Mouse (Mus musculus) embryonic facial prominence, embryonic 14.5 days (tissue): ENCODE data around the gene Hoxa4. TPM values are rescaled to one million over a fixed set of nuclear protein-coding genes. Genes with fewer than 3 reads are reported as not detected.

Experiments used
- ATAC-seq: fragments of 200-750 bp; cut with Nextera tagmentation; 2 replicates; pipeline ENCODE4 v1.8.0; 2017; ENCODE audit warnings: low read depth, moderate number of reproducible peaks, moderate TSS enrichment
- DNase-seq: peaks from one replicate; pipeline ENCODE4 v3.0.0-alpha.2; 2015; ENCODE audit warnings: low spot score
- H3K27ac ChIP-seq: fragments of 300-500 bp; sonication (generic); replicated peaks from 2 replicates; pipeline ENCODE4 v1.5.1; 2014; ENCODE audit warnings: low read depth, mild to moderate bottlenecking, low read length, moderate library complexity
- H3K27me3 ChIP-seq: fragments of 300-500 bp; sonication (generic); replicated peaks from 2 replicates; pipeline ENCODE4 v1.6.1; 2014; ENCODE audit warnings: low read length; ENCODE audit not compliant: control insufficient read depth, insufficient read depth
- H3K36me3 ChIP-seq: fragments of 300-500 bp; sonication (generic); 2 replicates; pipeline ENCODE4 v1.6.1; 2014; ENCODE audit warnings: low read length, mixed read lengths; ENCODE audit not compliant: control insufficient read depth, insufficient read depth
- H3K4me1 ChIP-seq: fragments of 300-500 bp; sonication (generic); 2 replicates; pipeline ENCODE4 v1.6.1; 2014; ENCODE audit warnings: antibody characterized with exemption, low read length; ENCODE audit not compliant: control insufficient read depth, insufficient read depth
- H3K4me2 ChIP-seq: fragments of 300-500 bp; sonication (generic); 2 replicates; pipeline ENCODE4 v1.6.1; 2014; ENCODE audit warnings: low read depth, mild to moderate bottlenecking, low read length, moderate library complexity, mixed read lengths
- H3K4me3 ChIP-seq: fragments of 300-500 bp; sonication (generic); 2 replicates; pipeline ENCODE4 v1.5.1; 2014; ENCODE audit warnings: low read depth, mild to moderate bottlenecking, low read length
- H3K9ac ChIP-seq: fragments of 300-500 bp; sonication (generic); 2 replicates; pipeline ENCODE4 v1.6.1; 2014; ENCODE audit warnings: low read depth, mild to moderate bottlenecking, low read length, moderate library complexity, mixed read lengths
- H3K9me3 ChIP-seq: fragments of 300-500 bp; sonication (generic); 2 replicates; pipeline ENCODE4 v1.6.1; 2016; ENCODE audit warnings: low read length; ENCODE audit not compliant: control insufficient read depth
- WGBS: fragments of 180-500 bp; shearing (Covaris S2); extraction: QIAGEN DNeasy Blood & Tissue Kit; methylation state at CpG from one replicate; pipeline ENCODE4 v1.1.7; 2014; 5-methylcytosine and 5-hydroxymethylcytosine counted together
- polyA plus RNA-seq: library from polyadenylated mRNA; unstranded; fragments of >200 nt; fragmentation: Nextera tagmentation; extraction: Ambion mirVana; gene quantifications from 2 replicates; pipeline ENCODE4 v1.2.1, GENCODE M21; 2014

Gene Hoxa4
- polyA plus RNA-seq, 1 experiment from 2014 or later: 1.1 TPM

- Histone ChIP-seq H3K9me3 (no peaks in the 10 kb centered on the region), H3K36me3 (no peaks in the 10 kb centered on the region), H3K27ac (no peak overlapping the region), H3K4me1 (peaks cover 7% of the 10 kb centered on the region; the same call in 1 of the 2 replicates), H3K9ac (no peak overlapping the region), H3K27me3 (peaks cover 100% of the 10 kb centered on the region), H3K4me2 (no peak overlapping the region), H3K4me3 (no peak overlapping the region)
- WGBS: 12% methylated on average over 5 of the region's 5 CpGs
- DNase-seq (no peak), ATAC-seq (no peak)
These were observed 22.7 kb upstream of the Hoxa4 start for GRCm38 (mm10) chr6:52214271-52214670.

GRCm38 (mm10) chr6:52213119-52213986 is 21.8 kb upstream of the Hoxa4 start, which contains the start of the genes Hoxa3 and Gm28308:
Gene Hoxa3 (minus strand): TSS chr6:52213336.
Gene Gm28308 (minus strand): TSS chr6:52213339.
- DNase-seq: no peak
- ATAC-seq: no peak
- Histone ChIP-seq H3K9ac (no peak within 1 kb of the TSS), H3K4me2 (peak within 1 kb of the TSS; percentile 23; the same call in 1 of the 2 replicates), H3K27ac (no peak within 1 kb of the TSS), H3K4me1 (peaks cover 7% of the 10 kb centered on the region; the same call in 1 of the 2 replicates), H3K4me3 (peak within 1 kb of the TSS; percentile 19), H3K9me3 (no peaks in the 10 kb centered on the region), H3K36me3 (no peaks in the 10 kb centered on the region), H3K27me3 (peaks cover 100% of the 10 kb centered on the region)
- 2% methylated on average over 38 of the region's 38 CpGs for WGBS

DNA sequence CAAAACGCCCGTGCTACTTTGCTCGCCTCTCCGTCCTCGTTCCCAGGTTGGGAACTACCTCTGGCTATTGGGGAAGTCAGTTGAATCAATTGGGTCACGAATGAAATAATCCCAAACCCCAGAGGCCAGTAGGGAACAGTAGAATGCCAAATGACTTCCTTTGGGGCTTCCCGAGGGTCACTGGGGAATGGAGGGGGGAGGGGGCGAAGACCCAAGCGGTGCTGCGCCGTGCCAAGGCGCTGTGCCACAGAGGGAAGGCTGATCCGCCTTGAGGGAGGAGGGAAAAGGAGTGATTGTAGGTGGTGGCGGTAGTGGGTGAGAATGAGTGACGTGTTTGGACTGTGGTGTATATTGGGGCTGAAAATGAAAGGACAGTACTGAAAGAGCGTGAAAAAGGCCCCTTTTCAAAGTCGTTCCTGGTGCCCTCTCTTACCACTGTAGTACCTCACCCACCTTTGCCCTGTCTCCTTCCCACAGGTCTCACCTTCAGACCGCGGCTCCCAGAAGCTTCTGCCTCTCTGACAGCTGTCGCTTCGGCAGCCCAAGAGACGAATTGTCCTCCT is 21.1 kb upstream of the Hoxa4 start:
- no peak overlapping the region for H3K9ac ChIP-seq
- peak overlapping the region; percentile 19; the same call in 1 of the 2 replicates for H3K4me3 ChIP-seq
- no peak for ATAC-seq
- peaks cover 100% of the 10 kb centered on the region for H3K27me3 ChIP-seq
- DNase-seq: no peak
- H3K4me2 ChIP-seq: peak overlapping the region; percentile 23; the same call in 1 of the 2 replicates
- H3K9me3 ChIP-seq: no peaks in the 10 kb centered on the region
- H3K27ac ChIP-seq: no peak overlapping the region
- WGBS: 2% methylated on average over 22 of the region's 22 CpGs
- peaks cover 6% of the 10 kb centered on the region; the same call in 1 of the 2 replicates for H3K4me1 ChIP-seq
- no peaks in the 10 kb centered on the region for H3K36me3 ChIP-seq

DNA sequence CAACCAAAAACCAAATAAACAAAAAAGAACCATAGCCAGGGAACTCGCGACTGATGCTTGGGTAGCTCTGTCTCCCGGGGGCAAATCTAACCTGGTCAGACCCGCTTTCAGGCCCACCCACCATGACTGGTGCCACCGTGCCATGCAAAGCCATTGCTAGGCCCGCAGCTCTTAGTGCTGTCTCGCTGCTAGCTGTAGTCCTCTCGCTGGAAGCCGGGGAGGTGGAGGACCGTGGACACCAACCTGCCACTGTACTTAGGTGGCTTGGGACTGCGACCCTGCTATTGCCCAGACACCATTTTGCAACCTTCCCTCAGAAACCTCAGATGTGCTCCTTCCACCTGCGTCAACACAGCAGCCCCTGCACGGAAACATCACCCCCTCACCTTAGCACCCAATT is 20.4 kb upstream of the Hoxa4 start:
- no peak for ATAC-seq
- no peaks in the 10 kb centered on the region for H3K9me3 ChIP-seq
- H3K36me3 ChIP-seq: no peaks in the 10 kb centered on the region
- no peak overlapping the region for H3K4me2 ChIP-seq
- H3K4me1 ChIP-seq: 0 out of 2 replicates have a peak, but pooled peaks cover 2% of the 10 kb centered on the region
- H3K27ac ChIP-seq: no peak overlapping the region
- H3K27me3 ChIP-seq: peaks cover 100% of the 10 kb centered on the region
- H3K9ac ChIP-seq: no peak overlapping the region
- WGBS: 7% methylated on average over 13 of the region's 13 CpGs
- no peak for DNase-seq
- peak overlapping the region; percentile 16 for H3K4me3 ChIP-seq

DNA sequence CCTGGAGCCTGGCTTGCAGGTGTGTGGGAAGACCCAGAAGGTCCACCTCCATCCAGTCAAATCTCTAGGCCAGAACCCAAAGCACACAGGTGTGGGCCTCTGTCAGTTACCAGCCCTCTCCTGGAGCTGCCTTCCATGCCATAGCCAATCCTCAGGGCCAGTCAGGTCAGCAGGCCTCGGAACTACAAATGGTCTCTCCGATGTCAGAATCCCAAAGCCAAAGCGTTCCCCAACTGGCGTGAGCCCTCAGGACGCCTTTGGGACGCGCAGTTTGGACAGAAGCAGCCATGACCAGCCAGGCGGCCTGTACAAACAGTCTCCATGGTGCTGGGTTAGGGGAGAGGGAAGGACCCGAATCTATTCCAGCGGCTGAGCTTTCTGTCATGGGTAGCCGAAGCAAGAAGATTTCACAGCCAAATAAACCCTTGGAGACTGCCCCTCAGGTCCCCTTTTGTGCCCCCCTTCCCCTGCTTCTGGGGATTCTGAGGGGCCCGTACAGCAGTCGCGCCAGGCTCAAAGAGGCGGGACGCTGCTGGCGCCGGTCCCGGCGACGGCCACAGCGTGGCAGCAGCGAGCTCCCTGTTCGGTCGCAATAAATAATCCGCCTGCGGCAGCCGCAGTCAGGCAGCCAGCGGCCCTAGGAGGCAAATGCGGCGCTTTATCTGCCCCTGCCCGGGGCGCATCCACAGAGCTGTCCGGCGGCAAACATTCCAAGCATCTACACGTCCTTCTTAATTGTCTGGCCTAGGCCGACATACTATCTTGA is 19.8 kb upstream of the Hoxa4 start:
- 0 out of 2 replicates have a peak overlapping the region, but pooled peaks have one; percentile 7 for H3K4me2 ChIP-seq
- DNase-seq (peak; percentile 77), ATAC-seq (peak; percentile 69)
- H3K9ac ChIP-seq: no peak overlapping the region
- WGBS: 1% methylated on average over 37 of the region's 37 CpGs
- no peaks in the 10 kb centered on the region for H3K4me1 ChIP-seq
- peaks cover 100% of the 10 kb centered on the region for H3K27me3 ChIP-seq
- no peaks in the 10 kb centered on the region for H3K36me3 ChIP-seq
- no peaks in the 10 kb centered on the region for H3K9me3 ChIP-seq
- H3K27ac ChIP-seq: no peak overlapping the region
- H3K4me3 ChIP-seq: peak overlapping the region; percentile 16

DNA sequence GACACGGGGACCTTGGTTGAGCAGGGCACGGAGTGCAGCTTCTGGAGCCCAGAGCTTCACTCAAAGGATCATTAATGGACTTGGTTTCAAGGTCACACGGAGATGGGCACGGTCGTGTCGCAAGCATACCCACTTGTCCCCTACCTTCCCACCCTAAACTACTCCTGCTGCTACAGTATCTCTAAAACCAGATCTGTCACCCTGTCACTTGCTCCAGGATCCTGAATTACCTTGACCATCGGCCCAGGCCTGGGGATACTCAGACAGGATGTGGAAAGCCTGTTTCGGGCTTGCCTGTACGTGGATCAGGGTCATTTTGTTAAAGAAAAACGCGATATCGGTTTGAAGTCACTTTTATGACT is 18.1 kb upstream of the Hoxa4 start:
- WGBS: 10% methylated on average over 12 of the region's 12 CpGs
- no peak overlapping the region for H3K9ac ChIP-seq
- H3K4me3 ChIP-seq: no peak overlapping the region
- no peaks in the 10 kb centered on the region for H3K36me3 ChIP-seq
- H3K27me3 ChIP-seq: peaks cover 100% of the 10 kb centered on the region
- H3K9me3 ChIP-seq: no peaks in the 10 kb centered on the region
- H3K27ac ChIP-seq: no peak overlapping the region
- H3K4me1 ChIP-seq: no peaks in the 10 kb centered on the region
- no peak overlapping the region for H3K4me2 ChIP-seq
- DNase-seq (no peak), ATAC-seq (no peak)

- Histone ChIP-seq H3K9ac (no peak overlapping the region), H3K4me2 (peak overlapping the region; percentile 31; the same call in 1 of the 2 replicates), H3K27ac (no peak overlapping the region), H3K9me3 (no peaks in the 10 kb centered on the region), H3K27me3 (peaks cover 100% of the 10 kb centered on the region), H3K4me1 (0 out of 2 replicates have a peak, but pooled peaks cover under 1% of the 10 kb centered on the region), H3K4me3 (peak overlapping the region; percentile 14; the same call in 1 of the 2 replicates), H3K36me3 (no peaks in the 10 kb centered on the region)
- ATAC-seq: no peak
- WGBS: 10% methylated on average over 13 of the region's 18 CpGs
- no peak for DNase-seq
These were observed 17.5 kb upstream of the Hoxa4 start for GRCm38 (mm10) chr6:52208868-52209684.
